ENCODE assay signal across 23 mouse cellular contexts in the genomic region with DNA sequence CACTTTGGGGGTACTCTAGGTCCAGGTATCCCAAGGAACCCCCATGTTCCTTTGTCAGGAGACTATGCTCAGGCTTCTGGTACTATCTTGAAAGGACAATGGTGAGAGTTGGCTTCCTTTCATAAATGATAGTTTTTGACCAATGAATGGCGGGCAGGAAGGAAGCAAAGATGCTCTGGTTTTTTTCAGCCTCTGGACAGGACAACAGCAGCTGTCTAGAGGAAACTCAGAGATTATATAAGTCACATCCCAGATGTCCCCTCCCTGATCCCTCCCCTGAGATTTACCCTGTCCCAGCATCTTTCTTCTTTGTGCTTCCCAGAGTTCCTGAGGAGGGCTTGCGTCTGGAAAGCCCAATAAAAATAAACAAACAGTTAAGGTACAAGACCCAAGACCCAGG.
DNase-seq lines count a peak whose midpoint lies in the region; ATAC-seq lines count a peak whose summit lies in the region.
"Had no signal": no experiment of that assay in that cellular context is flagged by ENCODE, and none has a peak within 500 bp of the region (broad histone marks: within the 10 kb centered on the region; RNA-seq: fewer than 3 reads in every experiment).

No protein-coding gene starts in this region.

- WGBS in kidney, embryonic 14.5 days: 66% methylated on average over 2 of the region's 2 CpGs
- WGBS in heart, embryonic 14.5 days: 65% methylated on average over 2 of the region's 2 CpGs

- no peak for ATAC-seq in kidney, embryonic 14.5 days (ENCODE audit: low FRiP score, low TSS enrichment)
- ATAC-seq in heart, embryonic 14.5 days (ENCODE audit: insufficient number of reproducible peaks, insufficient read depth, low FRiP score, low read depth): peak; percentile 68; the same call in 1 of the 2 replicates
- ATAC-seq: forebrain, postnatal 0 days; hindbrain, postnatal 0 days; intestine, embryonic 16.5 days; Patski had no signal

- H3K9me3 ChIP-seq in kidney, embryonic 14.5 days (ENCODE audit: control insufficient read depth, low read length): no peaks in the 10 kb centered on the region
- H3K9me3 ChIP-seq in heart, embryonic 14.5 days (ENCODE audit: control insufficient read depth, low read length): no peaks in the 10 kb centered on the region
- H3K9me3 ChIP-seq: embryonic facial prominence, embryonic 12.5 days; G1E; midbrain, embryonic 12.5 days; stomach, embryonic 15.5 days had no signal

- intact Hi-C loops in heart, postnatal 36 days (cut with DNase I): loop anchor here (2.0 to 5.0 kb wide), 3 partner anchors 40 to 200 kb away; no protein-coding TSS in a partner anchor
- intact Hi-C loops in gastrocnemius, postnatal 36 days (cut with DNase I): no loop called here

- no peak overlapping the region for H3K4me2 ChIP-seq in kidney, embryonic 14.5 days (replicated peaks; ENCODE audit: low read depth, low read length)
- no peak overlapping the region for H3K4me2 ChIP-seq in heart, embryonic 14.5 days (ENCODE audit: low read length)
- H3K4me2 ChIP-seq: embryonic facial prominence, embryonic 12.5 days; liver, embryonic 11.5 days; midbrain, embryonic 12.5 days; stomach, embryonic 15.5 days had no signal

- peaks cover 6% of the 10 kb centered on the region; the same call in 1 of the 2 replicates for H3K4me1 ChIP-seq in kidney, embryonic 14.5 days (ENCODE audit: control insufficient read depth, insufficient read depth, low read length)
- peaks cover 28% of the 10 kb centered on the region for H3K4me1 ChIP-seq in brown adipose tissue, adult 24 weeks (ENCODE audit: control insufficient read depth, insufficient read depth, insufficient read length, low read length)
- peaks cover 35 to 39% of the 10 kb centered on the region in 2 experiments for H3K4me1 ChIP-seq in heart, embryonic 14.5 days (ENCODE audit: control insufficient read depth in 2 of 2, insufficient read depth in 2 of 2, low read length in 2 of 2)

- DNase-seq in heart, adult 9 months (ENCODE audit: low spot score in 2 of 2): peak; percentile 57 to 84
- DNase-seq in heart, postnatal 36 days: no peak
- peak; percentile 17 for DNase-seq in kidney, postnatal 14 days
- DNase-seq in gastrocnemius, postnatal 36 days: no peak
- DNase-seq: B cell, adult 2 months; cerebellum, adult 11-12 months; cerebellum, postnatal 14 days; forebrain, postnatal 0 days; layer of hippocampus, postnatal 36 days; lung, adult 18-20 months; thymus, postnatal 36 days had no signal

- H3K27me3 ChIP-seq in kidney, embryonic 14.5 days (ENCODE audit: control insufficient read depth, insufficient read depth, low read length): no peaks in the 10 kb centered on the region
- no peaks in the 10 kb centered on the region for H3K27me3 ChIP-seq in heart, embryonic 14.5 days (ENCODE audit: control insufficient read depth, insufficient read depth, low read length)
- H3K27me3 ChIP-seq: CH12.LX; Patski; stomach, embryonic 15.5 days had no signal

- no peaks in the 10 kb centered on the region for H3K36me3 ChIP-seq in kidney, embryonic 14.5 days (ENCODE audit: control insufficient read depth, insufficient read depth, low read length)
- no peaks in the 10 kb centered on the region for H3K36me3 ChIP-seq in heart, embryonic 14.5 days (ENCODE audit: control insufficient read depth, insufficient read depth, low read length)
- H3K36me3 ChIP-seq: embryonic facial prominence, embryonic 12.5 days; G1E; midbrain, embryonic 12.5 days; stomach, embryonic 15.5 days had no signal

- H3K27ac ChIP-seq in kidney, embryonic 14.5 days (ENCODE audit: low read depth, low read length): no peak overlapping the region
- peak overlapping the region; percentile 91 for H3K27ac ChIP-seq in brown adipose tissue, adult 24 weeks (replicated peaks; ENCODE audit: low read depth, low read length)
- peak overlapping the region; percentile 19 to 93; a peak in 2 of 4 replicates for H3K27ac ChIP-seq in heart, embryonic 14.5 days (replicated peaks in 1 of 2; ENCODE audit: control insufficient read depth in 1 of 2, insufficient read depth in 1 of 2, low read depth in 2 of 2, low read length in 2 of 2)
- H3K27ac ChIP-seq: embryonic facial prominence, embryonic 12.5 days; hindbrain, postnatal 0 days; midbrain, embryonic 12.5 days; stomach, embryonic 15.5 days had no signal

- H3K9ac ChIP-seq in kidney, embryonic 14.5 days (ENCODE audit: low read depth, low read length): no peak overlapping the region
- no peak overlapping the region for H3K9ac ChIP-seq in heart, embryonic 14.5 days (ENCODE audit: low read length)
- H3K9ac ChIP-seq: embryonic facial prominence, embryonic 12.5 days; forebrain, postnatal 0 days; midbrain, embryonic 12.5 days; stomach, embryonic 15.5 days had no signal

- H3K4me3 ChIP-seq in kidney, embryonic 14.5 days (ENCODE audit: low read length): no peak overlapping the region
- no peak overlapping the region for H3K4me3 ChIP-seq in brown adipose tissue, adult 24 weeks (ENCODE audit: insufficient read depth, low read depth, low read length)
- H3K4me3 ChIP-seq in heart, embryonic 14.5 days (ENCODE audit: control insufficient read depth in 1 of 2, insufficient read depth in 1 of 2, low read depth in 1 of 2, low read length in 2 of 2): no peak overlapping the region
- H3K4me3 ChIP-seq: embryonic facial prominence, embryonic 12.5 days; midbrain, embryonic 12.5 days; stomach, embryonic 15.5 days had no signal

Comparison
In these comparisons a context has a peak if more than half of its experiments do, and no peak if none do; other contexts are left out.
1. DNase-seq: peak in heart, adult 9 months (2 of 2) and kidney, postnatal 14 days (single experiment); none in heart, postnatal 36 days (0 of 2) and gastrocnemius, postnatal 36 days (0 of 2).